Mouse (Mus musculus): ENCODE measurements around the gene Fam81a. TPM values are rescaled to one million over a fixed set of nuclear protein-coding genes. Genes with fewer than 3 reads are reported as not detected.

The Fam81a gene
- polyA plus RNA-seq, 1 experiment, result 0.32 TPM

GRCm38 (mm10) chr9:70062012-70062411, 80.3 kb downstream of the Fam81a start:
- TF ChIP-seq POLR2A (IDR thresholded peaks at IDR 0.05; ENCODE audit: control insufficient read depth, low read depth, low read length), result no peak
- TF ChIP-seq CTCF (IDR thresholded peaks at IDR 0.05; ENCODE audit: control insufficient read depth, insufficient read depth, insufficient replicate concordance, low read depth, low read length), result no peak
- H3K36me3 ChIP-seq (ENCODE audit: control insufficient read depth, insufficient read depth, low read length), result no peaks in the 10 kb centered on the region
- H3K4me3 ChIP-seq (ENCODE audit: control insufficient read depth, low read depth, low read length), result no peak overlapping the region
- no peaks in the 10 kb centered on the region for H3K4me1 ChIP-seq (ENCODE audit: control insufficient read depth, insufficient read depth, low read length)
- H3K27ac ChIP-seq (ENCODE audit: control insufficient read depth, insufficient read depth, low read depth, low read length), result no peak overlapping the region
- H3K27me3 ChIP-seq (ENCODE audit: control insufficient read depth, insufficient read depth, low read length), result no peaks in the 10 kb centered on the region

- Histone ChIP-seq H3K36me3 (ENCODE audit: control insufficient read depth, insufficient read depth, low read length) (no peaks in the 10 kb centered on the region), H3K27ac (ENCODE audit: control insufficient read depth, insufficient read depth, low read depth, low read length) (no peak overlapping the region), H3K4me1 (ENCODE audit: control insufficient read depth, insufficient read depth, low read length) (no peaks in the 10 kb centered on the region), H3K27me3 (ENCODE audit: control insufficient read depth, insufficient read depth, low read length) (no peaks in the 10 kb centered on the region), H3K4me3 (ENCODE audit: control insufficient read depth, low read depth, low read length) (no peak overlapping the region)
- TF ChIP-seq POLR2A (IDR thresholded peaks at IDR 0.05; ENCODE audit: control insufficient read depth, low read depth, low read length), result no peak
- no peak for TF ChIP-seq CTCF (IDR thresholded peaks at IDR 0.05; ENCODE audit: control insufficient read depth, insufficient read depth, insufficient replicate concordance, low read depth, low read length)
These were observed 88.9 kb downstream of the Fam81a start for GRCm38 (mm10) chr9:70053411-70053810.

GRCm38 (mm10) chr9:70052730-70053129, 89.6 kb downstream of the Fam81a start:
- no peaks in the 10 kb centered on the region for H3K4me1 ChIP-seq (ENCODE audit: control insufficient read depth, insufficient read depth, low read length)
- TF ChIP-seq POLR2A (IDR thresholded peaks at IDR 0.05; ENCODE audit: control insufficient read depth, low read depth, low read length) (no peak), CTCF (IDR thresholded peaks at IDR 0.05; ENCODE audit: control insufficient read depth, insufficient read depth, insufficient replicate concordance, low read depth, low read length) (no peak)
- H3K27me3 ChIP-seq (ENCODE audit: control insufficient read depth, insufficient read depth, low read length), result no peaks in the 10 kb centered on the region
- H3K36me3 ChIP-seq (ENCODE audit: control insufficient read depth, insufficient read depth, low read length), result no peaks in the 10 kb centered on the region
- no peak overlapping the region for H3K27ac ChIP-seq (ENCODE audit: control insufficient read depth, insufficient read depth, low read depth, low read length)
- no peak overlapping the region for H3K4me3 ChIP-seq (ENCODE audit: control insufficient read depth, low read depth, low read length)

DNA sequence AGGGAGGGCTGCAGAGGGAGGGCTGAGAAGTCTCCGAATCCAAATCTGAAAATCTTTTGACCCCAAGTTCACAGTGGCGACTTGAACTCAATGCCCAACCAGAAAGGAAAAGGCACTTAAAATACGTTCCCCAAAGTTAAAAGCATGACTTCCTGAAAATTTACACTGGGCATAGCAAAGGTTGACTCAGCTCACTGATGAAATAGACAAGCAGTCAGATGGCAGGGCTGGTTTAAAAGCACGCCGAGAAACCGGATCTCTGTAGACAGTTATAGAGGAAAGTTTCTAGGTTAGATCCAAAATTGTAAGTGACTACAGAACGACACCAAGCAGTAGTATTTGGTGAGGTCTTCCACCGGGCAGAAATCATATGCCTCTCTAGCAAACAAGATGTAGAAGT, 92.5 kb downstream of the Fam81a start:
- no peaks in the 10 kb centered on the region for H3K27me3 ChIP-seq (ENCODE audit: control insufficient read depth, insufficient read depth, low read length)
- H3K36me3 ChIP-seq (ENCODE audit: control insufficient read depth, insufficient read depth, low read length), result no peaks in the 10 kb centered on the region
- H3K4me1 ChIP-seq (ENCODE audit: control insufficient read depth, insufficient read depth, low read length), result no peaks in the 10 kb centered on the region
- TF ChIP-seq CTCF (IDR thresholded peaks at IDR 0.05; ENCODE audit: control insufficient read depth, insufficient read depth, insufficient replicate concordance, low read depth, low read length) (no peak), POLR2A (IDR thresholded peaks at IDR 0.05; ENCODE audit: control insufficient read depth, low read depth, low read length) (no peak)
- no peak overlapping the region for H3K4me3 ChIP-seq (ENCODE audit: control insufficient read depth, low read depth, low read length)
- H3K27ac ChIP-seq (ENCODE audit: control insufficient read depth, insufficient read depth, low read depth, low read length), result no peak overlapping the region

- no peak overlapping the region for H3K4me3 ChIP-seq (ENCODE audit: control insufficient read depth, low read depth, low read length)
- TF ChIP-seq CTCF (IDR thresholded peaks at IDR 0.05; ENCODE audit: control insufficient read depth, insufficient read depth, insufficient replicate concordance, low read depth, low read length), result no peak
- TF ChIP-seq POLR2A (IDR thresholded peaks at IDR 0.05; ENCODE audit: control insufficient read depth, low read depth, low read length), result no peak
- H3K36me3 ChIP-seq (ENCODE audit: control insufficient read depth, insufficient read depth, low read length), result no peaks in the 10 kb centered on the region
- no peaks in the 10 kb centered on the region for H3K27me3 ChIP-seq (ENCODE audit: control insufficient read depth, insufficient read depth, low read length)
- H3K27ac ChIP-seq (ENCODE audit: control insufficient read depth, insufficient read depth, low read depth, low read length), result no peak overlapping the region
- H3K4me1 ChIP-seq (ENCODE audit: control insufficient read depth, insufficient read depth, low read length), result no peaks in the 10 kb centered on the region
These were observed 93.0 kb downstream of the Fam81a start for GRCm38 (mm10) chr9:70049416-70049783.

- Histone ChIP-seq H3K36me3 (ENCODE audit: control insufficient read depth, insufficient read depth, low read length) (no peaks in the 10 kb centered on the region), H3K27ac (ENCODE audit: control insufficient read depth, insufficient read depth, low read depth, low read length) (no peak overlapping the region), H3K4me3 (ENCODE audit: control insufficient read depth, low read depth, low read length) (no peak overlapping the region), H3K4me1 (ENCODE audit: control insufficient read depth, insufficient read depth, low read length) (no peaks in the 10 kb centered on the region), H3K27me3 (ENCODE audit: control insufficient read depth, insufficient read depth, low read length) (no peaks in the 10 kb centered on the region)
- TF ChIP-seq CTCF (IDR thresholded peaks at IDR 0.05; ENCODE audit: control insufficient read depth, insufficient read depth, insufficient replicate concordance, low read depth, low read length) (no peak), POLR2A (IDR thresholded peaks at IDR 0.05; ENCODE audit: control insufficient read depth, low read depth, low read length) (no peak)
These were observed 93.5 kb downstream of the Fam81a start for GRCm38 (mm10) chr9:70048751-70049415.

GRCm38 (mm10) chr9:70048280-70048679, 94.1 kb downstream of the Fam81a start:
- H3K4me1 ChIP-seq (ENCODE audit: control insufficient read depth, insufficient read depth, low read length), result no peaks in the 10 kb centered on the region
- no peaks in the 10 kb centered on the region for H3K27me3 ChIP-seq (ENCODE audit: control insufficient read depth, insufficient read depth, low read length)
- H3K4me3 ChIP-seq (ENCODE audit: control insufficient read depth, low read depth, low read length), result no peak overlapping the region
- no peak overlapping the region for H3K27ac ChIP-seq (ENCODE audit: control insufficient read depth, insufficient read depth, low read depth, low read length)
- no peaks in the 10 kb centered on the region for H3K36me3 ChIP-seq (ENCODE audit: control insufficient read depth, insufficient read depth, low read length)
- TF ChIP-seq CTCF (IDR thresholded peaks at IDR 0.05; ENCODE audit: control insufficient read depth, insufficient read depth, insufficient replicate concordance, low read depth, low read length), result no peak
- TF ChIP-seq POLR2A (IDR thresholded peaks at IDR 0.05; ENCODE audit: control insufficient read depth, low read depth, low read length), result no peak

All from testis, adult 2 months (tissue).